Mouse (Mus musculus): ENCODE data around the gene Fignl1.
A peak's percentile ranks its signal among the peaks of the same experiment; 100 is the strongest.

Fignl1 gene

GRCm38 (mm10) chr11:11808820-11809403 is at the start of gene Fignl1:
Gene Fignl1, minus strand, starts transcription at chr11:11808962.
- peak; percentile 99 for DNase-seq (ENCODE audit: low read depth, low spot score)

- DNase-seq (ENCODE audit: low read depth, low spot score) = peak; percentile 18
Measured at GRCm38 (mm10) chr11:11856959-11857358, 48.2 kb upstream of the Fignl1 start.

- no peak for DNase-seq (ENCODE audit: low read depth, low spot score)
Measured at GRCm38 (mm10) chr11:11855685-11856131, 46.9 kb upstream of the Fignl1 start.

- peak; percentile 82 for DNase-seq (ENCODE audit: low read depth, low spot score)
Measured at GRCm38 (mm10) chr11:11855061-11855672, 46.4 kb upstream of the Fignl1 start.

- DNase-seq (ENCODE audit: low read depth, low spot score) = no peak
Measured at GRCm38 (mm10) chr11:11853731-11854461, 45.1 kb upstream of the Fignl1 start.

- no peak for DNase-seq (ENCODE audit: low read depth, low spot score)
Measured at GRCm38 (mm10) chr11:11851957-11852505, 43.3 kb upstream of the Fignl1 start.

GRCm38 (mm10) chr11:11850476-11851267 is 41.9 kb upstream of the Fignl1 start:
- no peak for DNase-seq (ENCODE audit: low read depth, low spot score)

GRCm38 (mm10) chr11:11849513-11850311 is 41.0 kb upstream of the Fignl1 start:
- no peak for DNase-seq (ENCODE audit: low read depth, low spot score)

- no peak for DNase-seq (ENCODE audit: low read depth, low spot score)
Measured at GRCm38 (mm10) chr11:11848467-11848866, 39.7 kb upstream of the Fignl1 start.

- DNase-seq (ENCODE audit: low read depth, low spot score) = no peak
Measured at GRCm38 (mm10) chr11:11845044-11845443, 36.3 kb upstream of the Fignl1 start.

GRCm38 (mm10) chr11:11844367-11844971 is 35.7 kb upstream of the Fignl1 start:
- DNase-seq (ENCODE audit: low read depth, low spot score) = no peak

GRCm38 (mm10) chr11:11841590-11841989 is 32.8 kb upstream of the Fignl1 start:
- no peak for DNase-seq (ENCODE audit: low read depth, low spot score)

- no peak for DNase-seq (ENCODE audit: low read depth, low spot score)
Measured at GRCm38 (mm10) chr11:11840746-11841145, 32.0 kb upstream of the Fignl1 start.

- DNase-seq (ENCODE audit: low read depth, low spot score) = no peak
Measured at GRCm38 (mm10) chr11:11839874-11840273, 31.1 kb upstream of the Fignl1 start.

GRCm38 (mm10) chr11:11837384-11837783 is 28.6 kb upstream of the Fignl1 start:
- no peak for DNase-seq (ENCODE audit: low read depth, low spot score)

GRCm38 (mm10) chr11:11836713-11837370 is 28.1 kb upstream of the Fignl1 start:
- no peak for DNase-seq (ENCODE audit: low read depth, low spot score)

GRCm38 (mm10) chr11:11836262-11836661 is 27.5 kb upstream of the Fignl1 start:
- DNase-seq (ENCODE audit: low read depth, low spot score) = no peak

- no peak for DNase-seq (ENCODE audit: low read depth, low spot score)
Measured at GRCm38 (mm10) chr11:11835791-11836190, 27.0 kb upstream of the Fignl1 start.

GRCm38 (mm10) chr11:11835361-11835760 is 26.6 kb upstream of the Fignl1 start:
- DNase-seq (ENCODE audit: low read depth, low spot score) = no peak

- DNase-seq (ENCODE audit: low read depth, low spot score) = peak; percentile 81
Measured at GRCm38 (mm10) chr11:11833100-11833499, 24.3 kb upstream of the Fignl1 start.
